Mouse (Mus musculus): ENCODE measurements around the gene Fam3c. TPM values are rescaled to one million over a fixed set of nuclear protein-coding genes. Genes with fewer than 3 reads are reported as not detected.

The Fam3c gene
- polyA plus RNA-seq, 2 experiments: 4.7 to 13.3 TPM

GRCm38 (mm10) chr6:22280217-22280861 is 75.7 kb downstream of the Fam3c start:
- Histone ChIP-seq H3K4me3 (ENCODE audit: insufficient read depth in 1 of 2, low read depth in 2 of 2, low read length in 2 of 2) (no peak overlapping the region), H3K4me2 (ENCODE audit: low read depth) (peak overlapping the region; percentile 11; the same call in 1 of the 2 replicates), H3K27ac (no peak overlapping the region), H3K36me3 (replicated peaks; ENCODE audit: control insufficient read depth, insufficient read depth, low read depth) (no peaks in the 10 kb centered on the region), H3K27me3 (ENCODE audit: control insufficient read depth, insufficient read depth, low read length) (no peaks in the 10 kb centered on the region), H3K9me3 (ENCODE audit: control insufficient read depth, low read length) (no peaks in the 10 kb centered on the region), H3K4me1 (replicated peaks; ENCODE audit: control insufficient read depth in 2 of 2, insufficient read depth in 2 of 2, low read length in 1 of 2) (no peaks in the 10 kb centered on the region), H3K9ac (replicated peaks) (no peak overlapping the region)
- no peak for DNase-seq (ENCODE audit: low read depth in 3 of 3, low spot score in 3 of 3)
- no peak for TF ChIP-seq EP300 (IDR thresholded peaks at IDR 0.05; ENCODE audit: low read depth)
- TF ChIP-seq CTCF (IDR thresholded peaks at IDR 0.05; ENCODE audit: low read depth): no peak
- 53% methylated on average over 14 of the region's 14 CpGs for WGBS (ENCODE audit: insufficient replicate concordance)
- no peak for ATAC-seq (ENCODE audit: insufficient read depth)

GRCm38 (mm10) chr6:22277941-22278340 is 78.1 kb downstream of the Fam3c start:
- DNase-seq (ENCODE audit: low read depth in 3 of 3, low spot score in 3 of 3): no peak

GRCm38 (mm10) chr6:22269840-22270521 is 86.1 kb downstream of the Fam3c start:
- no peaks in the 10 kb centered on the region for H3K27me3 ChIP-seq (ENCODE audit: control insufficient read depth, insufficient read depth, low read length)
- ATAC-seq (ENCODE audit: insufficient read depth): no peak
- DNase-seq (ENCODE audit: low read depth in 3 of 3, low spot score in 3 of 3): no peak
- no peak overlapping the region for H3K4me3 ChIP-seq (ENCODE audit: insufficient read depth in 1 of 2, low read depth in 2 of 2, low read length in 2 of 2)
- H3K9ac ChIP-seq (replicated peaks): no peak overlapping the region
- H3K4me1 ChIP-seq (replicated peaks; ENCODE audit: control insufficient read depth in 2 of 2, insufficient read depth in 2 of 2, low read length in 1 of 2): no peaks in the 10 kb centered on the region
- no peak for TF ChIP-seq EP300 (IDR thresholded peaks at IDR 0.05; ENCODE audit: low read depth)
- no peak for TF ChIP-seq CTCF (IDR thresholded peaks at IDR 0.05; ENCODE audit: low read depth)
- WGBS (ENCODE audit: insufficient replicate concordance): 43% methylated on average over 8 of the region's 8 CpGs
- H3K4me2 ChIP-seq (ENCODE audit: low read depth): no peak overlapping the region
- no peak overlapping the region for H3K27ac ChIP-seq
- no peaks in the 10 kb centered on the region for H3K9me3 ChIP-seq (ENCODE audit: control insufficient read depth, low read length)
- no peaks in the 10 kb centered on the region for H3K36me3 ChIP-seq (replicated peaks; ENCODE audit: control insufficient read depth, insufficient read depth, low read depth)

More at GRCm38 (mm10) chr6:22277941-22278340, 78.1 kb downstream of the Fam3c start:
- Histone ChIP-seq H3K9ac (replicated peaks) (no peak overlapping the region), H3K9me3 (ENCODE audit: control insufficient read depth, low read length) (no peaks in the 10 kb centered on the region), H3K36me3 (replicated peaks; ENCODE audit: control insufficient read depth, insufficient read depth, low read depth) (no peaks in the 10 kb centered on the region), H3K4me3 (ENCODE audit: insufficient read depth in 1 of 2, low read depth in 2 of 2, low read length in 2 of 2) (no peak overlapping the region), H3K4me1 (replicated peaks; ENCODE audit: control insufficient read depth in 2 of 2, insufficient read depth in 2 of 2, low read length in 1 of 2) (no peaks in the 10 kb centered on the region), H3K4me2 (ENCODE audit: low read depth) (no peak overlapping the region), H3K27ac (no peak overlapping the region), H3K27me3 (ENCODE audit: control insufficient read depth, insufficient read depth, low read length) (no peaks in the 10 kb centered on the region)
- TF ChIP-seq CTCF (IDR thresholded peaks at IDR 0.05; ENCODE audit: low read depth): no peak
- WGBS (ENCODE audit: insufficient replicate concordance): 54% methylated on average over 3 of the region's 3 CpGs
- ATAC-seq (ENCODE audit: insufficient read depth): no peak

- H3K27me3 ChIP-seq (ENCODE audit: control insufficient read depth, insufficient read depth, low read length): no peaks in the 10 kb centered on the region
- no peak overlapping the region for H3K27ac ChIP-seq
- H3K4me3 ChIP-seq (ENCODE audit: insufficient read depth in 1 of 2, low read depth in 2 of 2, low read length in 2 of 2): no peak overlapping the region
- TF ChIP-seq CTCF (IDR thresholded peaks at IDR 0.05; ENCODE audit: low read depth) (no peak), EP300 (IDR thresholded peaks at IDR 0.05; ENCODE audit: low read depth) (no peak)
- H3K9me3 ChIP-seq (ENCODE audit: control insufficient read depth, low read length): no peaks in the 10 kb centered on the region
- no peak overlapping the region for H3K4me2 ChIP-seq (ENCODE audit: low read depth)
- DNase-seq (ENCODE audit: low read depth in 3 of 3, low spot score in 3 of 3) (no peak), ATAC-seq (ENCODE audit: insufficient read depth) (no peak)
- H3K36me3 ChIP-seq (replicated peaks; ENCODE audit: control insufficient read depth, insufficient read depth, low read depth): no peaks in the 10 kb centered on the region
- H3K4me1 ChIP-seq (replicated peaks; ENCODE audit: control insufficient read depth in 2 of 2, insufficient read depth in 2 of 2, low read length in 1 of 2): no peaks in the 10 kb centered on the region
- H3K9ac ChIP-seq (replicated peaks): no peak overlapping the region
These were observed 87.4 kb downstream of the Fam3c start for GRCm38 (mm10) chr6:22268677-22269076.

- no peak overlapping the region for H3K9ac ChIP-seq (replicated peaks)
- no peak for DNase-seq (ENCODE audit: low read depth in 3 of 3, low spot score in 3 of 3)
- H3K4me3 ChIP-seq (ENCODE audit: insufficient read depth in 1 of 2, low read depth in 2 of 2, low read length in 2 of 2): no peak overlapping the region
- no peak for ATAC-seq (ENCODE audit: insufficient read depth)
- H3K27me3 ChIP-seq (ENCODE audit: control insufficient read depth, insufficient read depth, low read length): no peaks in the 10 kb centered on the region
- H3K4me1 ChIP-seq (replicated peaks; ENCODE audit: control insufficient read depth in 2 of 2, insufficient read depth in 2 of 2, low read length in 1 of 2): no peaks in the 10 kb centered on the region
- no peaks in the 10 kb centered on the region for H3K9me3 ChIP-seq (ENCODE audit: control insufficient read depth, low read length)
- WGBS (ENCODE audit: insufficient replicate concordance): 48% methylated on average over 5 of the region's 5 CpGs
- TF ChIP-seq CTCF (IDR thresholded peaks at IDR 0.05; ENCODE audit: low read depth): no peak
- no peak for TF ChIP-seq EP300 (IDR thresholded peaks at IDR 0.05; ENCODE audit: low read depth)
- no peaks in the 10 kb centered on the region for H3K36me3 ChIP-seq (replicated peaks; ENCODE audit: control insufficient read depth, insufficient read depth, low read depth)
- H3K27ac ChIP-seq: no peak overlapping the region
- H3K4me2 ChIP-seq (ENCODE audit: low read depth): no peak overlapping the region
These were observed 88.0 kb downstream of the Fam3c start for GRCm38 (mm10) chr6:22267807-22268667.
